Mouse (Mus musculus): ENCODE results near the gene Dppa3. TPM values are rescaled to one million over a fixed set of nuclear protein-coding genes. Genes with fewer than 3 reads are reported as not detected.

Dppa3 gene
- total and polyA plus RNA-seq, 2 experiments, result not detected

GRCm38 (mm10) chr6:122606661-122607060 is 19.5 kb upstream of the Dppa3 start:
- DNase-seq (ENCODE audit: extremely low read depth, low read depth, low spot score), result no peak
- Histone ChIP-seq H3K36me3 (ENCODE audit: control insufficient read depth, insufficient read depth, low read length) (no peaks in the 10 kb centered on the region), H3K4me1 (ENCODE audit: control insufficient read depth, insufficient read depth, low read length) (peaks cover 2% of the 10 kb centered on the region; the same call in 1 of the 2 replicates), H3K27me3 (ENCODE audit: control insufficient read depth, insufficient read depth, low read length) (no peaks in the 10 kb centered on the region), H3K27ac (replicated peaks; ENCODE audit: insufficient read depth, low read depth, low read length) (no peak overlapping the region), H3K79me2 (ENCODE audit: control insufficient read depth, insufficient read depth, low read length) (no peaks in the 10 kb centered on the region), H3K4me3 (ENCODE audit: insufficient read depth, low read depth, low read length) (no peak overlapping the region), H3K9ac (ENCODE audit: low read depth, low read length) (no peak overlapping the region)
- 95% methylated on average over 11 of the region's 11 CpGs for WGBS
- TF ChIP-seq CTCF (IDR thresholded peaks at IDR 0.05; ENCODE audit: low read depth, low read length), result no peak
- no peak for TF ChIP-seq POLR2A (IDR thresholded peaks at IDR 0.05; ENCODE audit: extremely low read depth, insufficient read depth, low read length)

- Histone ChIP-seq H3K27me3 (ENCODE audit: control insufficient read depth, insufficient read depth, low read length) (no peaks in the 10 kb centered on the region), H3K79me2 (ENCODE audit: control insufficient read depth, insufficient read depth, low read length) (no peaks in the 10 kb centered on the region), H3K36me3 (ENCODE audit: control insufficient read depth, insufficient read depth, low read length) (no peaks in the 10 kb centered on the region), H3K9ac (ENCODE audit: low read depth, low read length) (no peak overlapping the region), H3K4me1 (ENCODE audit: control insufficient read depth, insufficient read depth, low read length) (peaks cover 2% of the 10 kb centered on the region; the same call in 1 of the 2 replicates), H3K4me3 (ENCODE audit: insufficient read depth, low read depth, low read length) (no peak overlapping the region), H3K27ac (replicated peaks; ENCODE audit: insufficient read depth, low read depth, low read length) (no peak overlapping the region)
- WGBS, result 93% methylated on average over 12 of the region's 12 CpGs
- DNase-seq (ENCODE audit: extremely low read depth, low read depth, low spot score), result no peak
- TF ChIP-seq CTCF (IDR thresholded peaks at IDR 0.05; ENCODE audit: low read depth, low read length) (no peak), POLR2A (IDR thresholded peaks at IDR 0.05; ENCODE audit: extremely low read depth, insufficient read depth, low read length) (no peak)
Observed at GRCm38 (mm10) chr6:122607700-122608099, 18.5 kb upstream of the Dppa3 start.

GRCm38 (mm10) chr6:122608434-122609376 is 17.5 kb upstream of the Dppa3 start:
- H3K9ac ChIP-seq (ENCODE audit: low read depth, low read length), result no peak overlapping the region
- H3K79me2 ChIP-seq (ENCODE audit: control insufficient read depth, insufficient read depth, low read length), result no peaks in the 10 kb centered on the region
- WGBS, result 93% methylated on average over 10 of the region's 10 CpGs
- H3K4me3 ChIP-seq (ENCODE audit: insufficient read depth, low read depth, low read length), result no peak overlapping the region
- no peak overlapping the region for H3K27ac ChIP-seq (replicated peaks; ENCODE audit: insufficient read depth, low read depth, low read length)
- DNase-seq (ENCODE audit: extremely low read depth, low read depth, low spot score), result no peak
- H3K36me3 ChIP-seq (ENCODE audit: control insufficient read depth, insufficient read depth, low read length), result no peaks in the 10 kb centered on the region
- TF ChIP-seq POLR2A (IDR thresholded peaks at IDR 0.05; ENCODE audit: extremely low read depth, insufficient read depth, low read length) (no peak), CTCF (IDR thresholded peaks at IDR 0.05; ENCODE audit: low read depth, low read length) (no peak)
- no peaks in the 10 kb centered on the region for H3K4me1 ChIP-seq (ENCODE audit: control insufficient read depth, insufficient read depth, low read length)
- H3K27me3 ChIP-seq (ENCODE audit: control insufficient read depth, insufficient read depth, low read length), result no peaks in the 10 kb centered on the region

GRCm38 (mm10) chr6:122609377-122609728 is 16.9 kb upstream of the Dppa3 start:
- Histone ChIP-seq H3K9ac (ENCODE audit: low read depth, low read length) (no peak overlapping the region), H3K4me3 (ENCODE audit: insufficient read depth, low read depth, low read length) (no peak overlapping the region), H3K27ac (replicated peaks; ENCODE audit: insufficient read depth, low read depth, low read length) (no peak overlapping the region)

GRCm38 (mm10) chr6:122609771-122610170 is 16.4 kb upstream of the Dppa3 start, which contains the start of gene Gdf3:
TSS of gene Gdf3 (minus strand) at chr6:122610087.
- no peak within 1 kb of the TSS for H3K4me3 ChIP-seq (ENCODE audit: insufficient read depth, low read depth, low read length)
- TF ChIP-seq CTCF (IDR thresholded peaks at IDR 0.05; ENCODE audit: low read depth, low read length), result no peak
- no peak for TF ChIP-seq POLR2A (IDR thresholded peaks at IDR 0.05; ENCODE audit: extremely low read depth, insufficient read depth, low read length)
- peaks cover 2% of the 10 kb centered on the region; the same call in 1 of the 2 replicates for H3K27me3 ChIP-seq (ENCODE audit: control insufficient read depth, insufficient read depth, low read length)
- DNase-seq (ENCODE audit: extremely low read depth, low read depth, low spot score), result no peak
- no peaks in the 10 kb centered on the region for H3K4me1 ChIP-seq (ENCODE audit: control insufficient read depth, insufficient read depth, low read length)
- 62% methylated on average over 14 of the region's 14 CpGs for WGBS
- no peak within 1 kb of the TSS for H3K27ac ChIP-seq (replicated peaks; ENCODE audit: insufficient read depth, low read depth, low read length)
- no peaks in the 10 kb centered on the region for H3K36me3 ChIP-seq (ENCODE audit: control insufficient read depth, insufficient read depth, low read length)
- H3K79me2 ChIP-seq (ENCODE audit: control insufficient read depth, insufficient read depth, low read length), result no peaks in the 10 kb centered on the region
- H3K9ac ChIP-seq (ENCODE audit: low read depth, low read length), result no peak within 1 kb of the TSS

More at GRCm38 (mm10) chr6:122609377-122609728, 16.9 kb upstream of the Dppa3 start:
- H3K79me2 ChIP-seq (ENCODE audit: control insufficient read depth, insufficient read depth, low read length), result no peaks in the 10 kb centered on the region
- no peaks in the 10 kb centered on the region for H3K4me1 ChIP-seq (ENCODE audit: control insufficient read depth, insufficient read depth, low read length)
- TF ChIP-seq CTCF (IDR thresholded peaks at IDR 0.05; ENCODE audit: low read depth, low read length), result no peak
- TF ChIP-seq POLR2A (IDR thresholded peaks at IDR 0.05; ENCODE audit: extremely low read depth, insufficient read depth, low read length), result no peak
- 49% methylated on average over 9 of the region's 9 CpGs for WGBS
- no peaks in the 10 kb centered on the region; the same call in 1 of the 2 replicates for H3K27me3 ChIP-seq (ENCODE audit: control insufficient read depth, insufficient read depth, low read length)
- no peak for DNase-seq (ENCODE audit: extremely low read depth, low read depth, low spot score)
- H3K36me3 ChIP-seq (ENCODE audit: control insufficient read depth, insufficient read depth, low read length), result no peaks in the 10 kb centered on the region

GRCm38 (mm10) chr6:122612426-122612825 is 13.8 kb upstream of the Dppa3 start:
- H3K79me2 ChIP-seq (ENCODE audit: control insufficient read depth, insufficient read depth, low read length), result no peaks in the 10 kb centered on the region
- peaks cover 3% of the 10 kb centered on the region; the same call in 1 of the 2 replicates for H3K27me3 ChIP-seq (ENCODE audit: control insufficient read depth, insufficient read depth, low read length)
- H3K36me3 ChIP-seq (ENCODE audit: control insufficient read depth, insufficient read depth, low read length), result no peaks in the 10 kb centered on the region
- H3K27ac ChIP-seq (replicated peaks; ENCODE audit: insufficient read depth, low read depth, low read length), result no peak overlapping the region
- 89% methylated on average over 4 of the region's 4 CpGs for WGBS
- no peak for DNase-seq (ENCODE audit: extremely low read depth, low read depth, low spot score)
- H3K4me3 ChIP-seq (ENCODE audit: insufficient read depth, low read depth, low read length), result no peak overlapping the region
- H3K9ac ChIP-seq (ENCODE audit: low read depth, low read length), result no peak overlapping the region
- no peak for TF ChIP-seq CTCF (IDR thresholded peaks at IDR 0.05; ENCODE audit: low read depth, low read length)
- no peak for TF ChIP-seq POLR2A (IDR thresholded peaks at IDR 0.05; ENCODE audit: extremely low read depth, insufficient read depth, low read length)
- H3K4me1 ChIP-seq (ENCODE audit: control insufficient read depth, insufficient read depth, low read length), result peaks cover 5% of the 10 kb centered on the region
